Mouse (Mus musculus): Measurements from ENCODE around the gene Cldn6.
A peak's percentile ranks its signal among the peaks of the same experiment; 100 is the strongest.

Gene Cldn6

DNA sequence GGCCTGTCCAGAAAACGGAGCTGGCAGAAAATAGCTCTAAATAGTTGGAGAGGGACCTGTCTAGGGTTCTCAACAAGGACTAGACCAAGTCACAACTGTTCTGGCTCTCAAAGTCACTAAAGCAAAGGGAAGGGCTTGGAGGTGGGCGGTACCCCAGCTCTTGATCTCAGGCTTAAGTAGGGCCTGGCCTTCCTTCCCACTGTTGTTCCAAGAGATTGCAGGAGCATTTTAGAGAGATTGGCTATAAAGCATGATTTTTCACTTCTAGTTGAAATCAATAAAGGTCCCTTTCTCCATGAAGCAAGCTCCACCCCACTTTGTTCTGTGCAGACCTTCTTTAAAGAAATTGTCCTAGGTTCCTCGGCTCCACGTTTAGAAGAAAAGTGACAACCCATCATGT is 46.4 kb downstream of the Cldn6 start:
- DNase-seq: no peak

DNA sequence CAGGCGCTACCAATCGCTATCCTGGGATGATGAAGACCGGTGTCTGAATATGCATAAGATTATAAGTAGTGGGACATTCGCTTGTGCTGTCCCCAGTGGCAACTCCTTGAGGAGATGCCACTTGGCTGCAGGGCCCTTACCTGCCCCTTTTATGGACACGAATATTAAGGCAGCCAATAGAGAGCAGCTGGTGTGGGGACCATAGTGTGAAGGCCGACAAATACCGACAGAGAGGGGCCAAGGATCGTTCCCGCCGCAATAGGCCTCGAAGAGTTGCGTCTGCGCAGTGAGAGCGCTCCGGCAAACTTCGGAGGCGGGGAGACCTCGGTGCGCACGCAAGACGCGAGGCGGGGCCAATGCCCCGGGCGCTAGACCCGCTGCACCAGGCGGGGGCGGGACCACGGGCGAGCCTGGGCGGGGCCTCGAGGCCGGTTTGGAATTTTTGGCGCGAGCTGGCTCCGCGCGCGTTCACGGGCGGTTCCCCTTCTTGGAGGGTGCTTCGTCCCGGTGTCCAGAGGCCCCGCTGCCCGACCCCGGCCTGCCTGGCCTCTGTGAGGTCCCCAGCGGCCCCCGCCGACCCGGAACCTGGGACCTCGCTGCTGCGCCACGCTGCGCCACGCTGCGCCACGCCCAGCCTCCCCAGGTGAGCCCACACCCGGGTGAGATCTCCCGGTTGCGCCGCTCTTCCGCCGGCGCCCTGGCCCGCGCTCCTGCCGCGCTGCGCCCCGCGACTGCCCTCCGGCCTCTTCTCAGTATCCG is 47.1 kb downstream of the Cldn6 start, which contains the start of gene Pkmyt1:
TSS of gene Pkmyt1 (plus strand) at position 338 of the 759 bp plus-strand sequence.
- peak; percentile 96 for DNase-seq

DNA sequence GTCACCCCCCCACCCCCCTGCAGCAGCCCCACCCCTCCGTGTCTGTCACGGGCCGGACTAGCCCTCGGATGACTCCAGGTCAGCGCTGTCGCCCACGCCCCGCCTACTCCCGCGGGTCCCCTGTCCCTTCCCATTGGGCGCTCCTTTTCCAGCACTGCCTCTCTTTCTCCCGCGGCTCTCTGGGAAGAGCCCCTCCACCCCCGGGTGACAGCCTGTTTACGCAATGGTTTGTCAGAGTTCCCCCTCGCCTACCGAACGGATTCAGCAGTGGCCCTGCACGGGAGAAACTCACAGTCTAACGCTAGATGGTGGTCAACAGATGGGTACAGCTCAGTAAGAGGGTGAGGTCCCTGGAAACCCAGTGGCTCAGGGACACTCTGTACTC is 47.7 kb downstream of the Cldn6 start:
- peak; percentile 84 for DNase-seq

DNA sequence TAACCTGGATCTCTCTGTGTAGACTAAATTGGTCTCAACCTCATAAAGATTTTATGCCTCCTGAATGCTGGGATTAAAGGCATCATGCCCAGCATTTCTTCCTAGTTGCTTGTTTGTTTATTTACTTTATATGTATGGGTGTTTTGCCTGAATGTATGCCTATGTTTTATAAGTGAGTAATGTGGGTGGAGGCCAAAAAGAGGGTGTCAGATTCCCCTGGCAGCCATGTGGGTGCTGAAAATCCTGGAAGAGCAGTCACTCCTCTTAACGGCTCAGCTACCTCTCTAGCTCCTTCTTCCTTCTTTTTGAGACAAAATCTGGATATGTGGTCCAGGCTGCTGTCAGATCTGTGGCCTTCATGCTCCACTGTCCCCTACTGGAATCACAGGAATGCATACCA is 51.4 kb downstream of the Cldn6 start:
- no peak for DNase-seq
